ENCODE assay signal across 1 mouse cellular context in the genomic region with DNA sequence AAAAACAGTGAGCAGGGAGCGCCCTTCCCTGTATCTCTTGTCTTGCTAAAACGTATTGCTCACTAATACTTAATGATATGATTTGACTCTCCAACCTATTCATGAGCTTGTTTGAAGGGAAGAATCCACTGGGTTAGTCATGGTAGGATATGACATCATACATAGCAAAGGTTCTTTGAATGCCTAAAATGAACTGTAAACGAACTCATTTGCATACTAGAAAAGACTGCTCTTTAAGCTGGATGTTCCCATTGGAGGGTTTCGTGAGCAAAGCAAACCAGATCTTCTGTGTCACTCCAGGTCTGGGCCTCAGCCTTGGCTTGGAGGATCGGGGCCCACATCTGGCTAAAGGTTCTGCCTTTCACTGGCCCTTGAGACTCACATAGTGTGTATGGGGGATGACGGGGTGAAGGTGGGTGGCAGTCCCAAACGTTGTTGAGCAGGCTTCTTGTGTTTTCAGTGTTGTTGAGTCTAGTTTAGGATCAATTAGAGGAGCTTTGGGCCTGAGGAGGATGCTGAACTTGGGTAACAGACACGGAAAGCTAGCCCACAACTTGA.
TF ChIP-seq lines count a peak whose summit lies in the region.

No protein-coding gene starts in this region.

TF ChIP-seq in CH12.LX, 34 proteins besides CTCF, POLR2A, EP300 and RAD21 (continued from another document):
- TF ChIP-seq BHLHE40 (IDR thresholded peaks at IDR 0.05; ENCODE audit: low read depth, low read length) = no peak
- no peak; the same call in 1 of the 2 replicates for TF ChIP-seq NELFE (IDR thresholded peaks at IDR 0.05; ENCODE audit: low read depth, low read length)
- no peak for TF ChIP-seq MAFK (IDR thresholded peaks at IDR 0.05; ENCODE audit: insufficient replicate concordance, low read length)
- peak; percentile 14; the same call in 1 of the 2 replicates for TF ChIP-seq CHD2 (IDR thresholded peaks at IDR 0.05; ENCODE audit: low read length)
- TF ChIP-seq ZKSCAN1 (IDR thresholded peaks at IDR 0.05; ENCODE audit: borderline replicate concordance, low read depth, low read length) = no peak
- TF ChIP-seq ETS1 (conservative IDR thresholded peaks at IDR 0.05; ENCODE audit: low read depth, low read length) = peak; percentile 38; the same call in 1 of the 2 replicates
- no peak for TF ChIP-seq E2F4 (IDR thresholded peaks at IDR 0.05; ENCODE audit: insufficient replicate concordance, low read depth, low read length)
- TF ChIP-seq MEF2A (IDR thresholded peaks at IDR 0.05; ENCODE audit: borderline replicate concordance, low read depth, low read length) = no peak
- TF ChIP-seq MAX (IDR thresholded peaks at IDR 0.05; ENCODE audit: low read length) = peak; percentile 30; the same call in 1 of the 2 replicates
- TF ChIP-seq GABPA (IDR thresholded peaks at IDR 0.05; ENCODE audit: insufficient replicate concordance, low read depth, low read length) = no peak
- TF ChIP-seq IRF4 (IDR thresholded peaks at IDR 0.05; ENCODE audit: low read depth, low read length) = no peak
- TF ChIP-seq RCOR1 (conservative IDR thresholded peaks at IDR 0.05; ENCODE audit: low read depth, low read length) = peak; percentile 65; the same call in 1 of the 2 replicates
- no peak for TF ChIP-seq TCF12 (IDR thresholded peaks at IDR 0.05; ENCODE audit: low read depth, low read length)
- TF ChIP-seq MAZ (IDR thresholded peaks at IDR 0.05; ENCODE audit: low read depth, low read length) = no peak
- TF ChIP-seq ZC3H11A (IDR thresholded peaks at IDR 0.05; ENCODE audit: low read depth, low read length) = no peak
- peak; percentile 47; the same call in 1 of the 2 replicates for TF ChIP-seq POLR2AphosphoS2 (IDR thresholded peaks at IDR 0.05; ENCODE audit: low read depth, low read length)
- no peak for TF ChIP-seq HCFC1 (IDR thresholded peaks at IDR 0.05; ENCODE audit: low read depth, low read length)
- no peak for TF ChIP-seq USF1 (IDR thresholded peaks at IDR 0.05; ENCODE audit: low read depth, low read length)
